Mouse (Mus musculus) testis, postnatal 14 days (tissue): ENCODE results near the gene Gpr31b.
"Not testable (repeated sequence)": the region's sequence is repeated elsewhere in the genome, so short reads cannot be mapped to it uniquely, and the experiment has no call there.

ENCODE experiments used
- DNase-seq: peaks from one replicate; pipeline ENCODE4 v3.0.0; 2021; ENCODE audit warnings: low spot score

The Gpr31b gene

DNA sequence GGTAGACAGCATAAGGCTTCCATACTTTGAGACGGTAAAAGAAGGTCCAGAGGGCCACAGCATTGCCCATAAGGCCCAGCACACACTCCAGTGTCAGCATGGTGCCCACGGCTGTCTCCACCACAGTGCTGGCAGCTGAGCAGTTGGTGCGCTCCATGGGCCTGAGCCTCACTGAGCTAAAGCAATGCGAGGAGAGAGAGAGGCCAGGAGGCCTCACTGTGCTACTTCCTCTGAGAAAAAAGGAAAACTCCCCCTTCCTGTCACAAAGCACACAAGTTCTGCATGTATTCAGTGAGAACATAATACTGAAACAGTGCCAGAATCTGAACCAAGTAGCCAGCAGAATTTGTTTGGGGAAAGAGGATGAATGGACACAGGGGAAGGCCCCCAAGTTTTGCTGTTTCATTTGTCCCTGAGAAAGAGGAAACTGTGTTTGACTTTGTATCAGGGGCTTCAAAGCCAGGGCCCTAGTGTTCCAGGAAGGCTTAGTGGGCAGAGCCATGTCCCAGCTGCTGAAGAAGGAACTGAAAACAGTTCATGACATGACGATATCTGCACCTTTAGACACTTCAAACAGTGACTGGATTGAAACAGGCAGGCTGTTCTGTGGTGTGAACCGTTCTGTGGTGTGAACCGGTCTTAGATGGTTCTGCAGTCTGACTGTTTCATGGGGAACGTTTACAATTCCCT lies at the start of gene Gpr31b:
Gpr31b (minus strand) TSS at position 173 of the 690 bp plus-strand sequence.
- DNase-seq: not testable (repeated sequence)

DNA sequence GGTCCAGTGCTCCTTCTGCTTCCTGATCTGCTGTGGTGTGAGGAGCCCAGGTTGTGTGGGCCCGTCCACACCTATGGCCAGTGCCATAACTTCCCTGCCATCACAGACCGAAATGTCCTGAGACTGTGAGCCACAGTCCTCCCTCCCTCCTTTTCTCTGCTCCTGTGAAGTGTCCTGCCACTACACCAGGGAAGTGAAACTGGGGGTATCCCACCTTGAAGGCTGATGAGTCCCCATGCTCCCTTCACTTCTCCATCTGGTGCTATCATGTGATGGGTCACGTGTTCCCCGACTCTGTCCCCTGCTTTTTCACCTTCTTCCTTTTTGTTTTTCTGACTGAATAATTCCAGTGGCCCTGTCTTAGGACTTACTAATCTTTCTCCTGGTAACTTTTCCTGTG lies 40.9 kb upstream of the Gpr31b start:
- DNase-seq: not testable (repeated sequence)

DNA sequence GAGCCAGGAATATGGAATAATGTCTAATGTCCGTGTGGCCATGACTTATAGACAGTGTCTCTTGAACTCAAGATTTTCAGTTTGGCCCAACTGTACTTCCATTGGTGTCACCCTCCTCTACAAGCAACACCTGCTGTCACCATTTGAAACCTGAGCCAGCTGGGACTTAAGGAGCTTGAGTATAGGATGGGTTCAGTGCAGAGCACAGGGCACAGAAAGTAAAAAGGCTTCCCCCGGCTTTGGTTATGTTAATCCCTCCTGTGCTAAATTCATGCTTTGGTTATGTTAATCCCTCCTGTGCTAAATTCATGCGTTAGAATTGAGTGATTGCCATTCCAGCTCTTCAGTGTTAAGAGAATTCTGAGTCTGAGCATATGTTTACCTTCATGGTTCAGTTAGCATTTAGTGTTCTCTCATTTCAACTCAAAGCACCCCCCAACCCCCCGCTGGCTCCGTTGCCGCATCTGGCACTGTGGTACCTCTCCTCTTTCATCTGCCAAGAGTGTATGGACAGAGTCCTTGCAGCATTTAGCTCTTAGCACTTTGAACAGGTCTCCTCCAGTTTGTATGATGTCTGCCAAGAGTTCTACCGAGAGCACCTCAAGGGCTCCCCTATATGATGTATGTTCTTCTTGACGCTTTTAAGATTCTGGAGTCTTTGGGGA lies 40.1 kb upstream of the Gpr31b start:
- DNase-seq: not testable (repeated sequence)

DNA sequence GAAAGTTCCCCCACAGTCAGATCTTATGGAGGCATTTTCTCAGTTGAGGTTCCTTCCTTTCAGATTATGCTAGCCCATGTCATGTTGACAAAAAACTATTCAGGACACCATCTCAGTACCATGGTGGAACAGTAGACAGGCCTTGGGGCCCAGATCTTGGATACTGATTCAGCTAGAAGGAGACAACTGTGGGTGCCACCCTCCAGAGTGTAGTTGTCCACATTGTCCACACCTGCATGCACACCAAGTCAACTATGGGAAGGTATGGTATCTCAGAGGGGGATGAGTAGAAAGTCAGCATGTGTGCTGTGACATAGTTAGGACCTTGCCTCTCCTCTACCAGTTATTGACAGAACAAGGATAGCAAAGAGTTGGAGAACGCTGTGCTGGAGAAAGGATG lies 39.4 kb upstream of the Gpr31b start:
- DNase-seq: not testable (repeated sequence)

DNA sequence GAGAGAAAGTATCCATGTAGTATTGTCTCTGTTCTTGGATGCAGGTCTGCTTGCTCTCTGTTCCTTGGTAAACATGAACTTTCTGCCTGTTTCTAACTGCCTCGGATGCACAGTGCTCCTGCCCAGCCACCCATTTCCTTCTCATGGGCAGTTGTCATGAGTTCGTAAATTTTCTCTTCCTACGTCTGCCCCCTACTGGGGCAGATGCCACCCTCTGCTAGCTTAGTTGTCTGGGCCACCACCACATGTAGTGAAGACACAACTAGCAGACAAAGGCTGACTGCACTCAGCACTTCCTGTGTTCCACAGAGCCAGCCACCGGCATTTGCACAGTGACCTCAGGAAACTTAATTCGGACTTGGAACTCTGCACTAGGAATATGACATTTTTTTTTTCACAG lies 17.1 kb upstream of the Gpr31b start:
- not testable (repeated sequence) for DNase-seq

DNA sequence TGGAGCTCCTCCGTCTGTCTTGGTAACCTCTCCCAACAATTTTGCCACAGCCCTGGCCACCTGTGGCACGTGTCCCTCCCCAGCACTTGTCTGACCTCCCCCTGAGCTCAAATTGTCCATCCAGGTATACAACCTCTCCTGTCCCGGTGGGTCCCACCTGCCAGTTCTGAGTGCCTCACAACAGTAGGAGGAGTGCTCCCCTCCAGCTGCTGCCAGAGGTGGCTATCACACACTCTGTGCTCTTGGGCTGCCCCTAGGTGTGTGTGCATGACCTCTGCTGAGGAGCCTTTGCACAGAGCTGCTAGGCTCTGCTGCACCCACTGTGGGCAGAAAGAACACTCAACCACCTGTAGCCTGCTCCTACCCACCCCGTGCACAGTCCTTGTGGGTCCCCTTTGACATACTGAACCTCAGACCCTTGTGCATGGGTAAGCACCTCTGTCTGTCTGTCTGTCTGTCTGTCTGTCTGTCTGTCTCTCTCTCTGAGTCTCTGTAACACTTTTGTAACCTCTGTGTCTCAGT lies 15.8 kb upstream of the Gpr31b start:
- not testable (repeated sequence) for DNase-seq

DNA sequence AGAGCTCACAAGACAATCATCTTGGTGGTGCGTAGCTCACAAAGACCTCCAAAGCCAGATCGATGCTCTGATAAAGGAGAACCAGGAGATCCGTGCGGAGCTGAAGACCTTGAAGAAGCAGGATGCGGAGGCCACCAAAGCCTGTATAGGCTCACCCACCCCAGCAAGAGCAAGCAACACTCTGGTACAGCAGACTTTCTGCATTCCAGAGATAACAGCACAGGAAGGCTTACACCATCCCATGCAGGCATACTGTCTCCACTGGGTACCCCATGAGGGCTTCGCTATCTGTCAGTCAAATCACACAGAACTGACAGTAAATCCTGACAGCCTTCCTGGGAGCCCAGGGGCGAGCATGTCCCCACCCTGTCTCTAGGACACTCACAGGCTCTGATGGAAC lies 10.8 kb upstream of the Gpr31b start:
- DNase-seq: not testable (repeated sequence)

DNA sequence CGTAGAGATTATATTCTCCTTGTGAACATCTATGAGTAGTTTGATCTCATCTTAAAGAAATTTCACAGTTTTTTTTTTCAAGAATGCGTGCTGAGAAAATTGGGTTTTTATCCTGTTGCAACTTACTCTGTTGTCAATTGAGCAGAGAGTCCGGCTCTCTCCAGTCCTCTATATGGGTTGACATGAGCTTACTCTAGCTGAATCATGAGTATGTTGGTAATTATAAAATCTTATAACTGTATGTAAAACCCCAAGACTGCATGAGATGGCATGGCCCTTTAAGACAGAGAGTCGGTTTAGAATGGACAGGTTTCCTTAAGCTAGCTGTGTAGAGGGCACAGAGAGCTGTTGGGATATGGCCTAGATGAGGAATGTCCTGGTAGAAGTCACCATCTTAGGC lies 8.7 kb upstream of the Gpr31b start, which contains the start of gene Tcp10b:
Tcp10b (plus strand) TSS at position 301 of the 400 bp plus-strand sequence.
- not testable (repeated sequence) for DNase-seq

DNA sequence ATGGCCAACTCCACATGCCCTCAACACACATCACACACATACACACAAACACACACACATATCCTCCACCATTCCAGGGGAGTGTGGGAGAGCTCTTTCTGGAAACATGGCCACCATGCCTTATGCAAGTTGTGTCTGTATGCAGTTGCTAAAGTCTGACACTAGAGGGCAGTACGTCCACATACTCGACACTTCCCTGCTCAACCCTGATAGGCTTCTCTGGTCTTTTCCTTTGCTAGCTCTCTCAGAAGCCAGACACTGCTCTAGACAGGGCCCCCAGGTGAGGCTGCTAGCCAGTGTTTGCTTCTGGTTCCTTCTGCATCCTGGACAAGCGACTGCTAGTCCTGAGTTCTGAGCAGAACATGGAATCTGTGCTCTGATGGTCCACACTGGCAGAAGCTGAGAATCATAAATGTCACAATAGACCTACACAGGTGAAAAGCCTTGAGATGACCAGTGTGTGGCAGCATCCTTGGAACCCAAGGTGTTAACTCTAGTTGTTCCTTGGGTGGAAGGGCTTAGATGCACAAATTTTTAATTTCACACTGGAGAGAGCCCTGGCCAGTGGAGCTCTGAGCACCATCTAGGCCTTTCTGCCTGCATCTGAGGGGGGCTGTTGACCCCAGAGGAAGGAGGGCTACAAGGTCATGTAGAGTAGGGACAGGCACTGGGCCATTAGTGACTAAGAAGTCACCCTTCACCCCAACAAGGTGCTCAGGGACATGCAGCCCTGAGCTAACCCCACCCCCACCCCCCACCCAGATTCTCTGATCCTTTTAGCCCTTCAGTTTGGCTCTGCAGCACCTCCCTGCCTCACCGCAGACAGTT lies 8.0 kb downstream of the Gpr31b start:
- DNase-seq: peak; percentile 16

DNA sequence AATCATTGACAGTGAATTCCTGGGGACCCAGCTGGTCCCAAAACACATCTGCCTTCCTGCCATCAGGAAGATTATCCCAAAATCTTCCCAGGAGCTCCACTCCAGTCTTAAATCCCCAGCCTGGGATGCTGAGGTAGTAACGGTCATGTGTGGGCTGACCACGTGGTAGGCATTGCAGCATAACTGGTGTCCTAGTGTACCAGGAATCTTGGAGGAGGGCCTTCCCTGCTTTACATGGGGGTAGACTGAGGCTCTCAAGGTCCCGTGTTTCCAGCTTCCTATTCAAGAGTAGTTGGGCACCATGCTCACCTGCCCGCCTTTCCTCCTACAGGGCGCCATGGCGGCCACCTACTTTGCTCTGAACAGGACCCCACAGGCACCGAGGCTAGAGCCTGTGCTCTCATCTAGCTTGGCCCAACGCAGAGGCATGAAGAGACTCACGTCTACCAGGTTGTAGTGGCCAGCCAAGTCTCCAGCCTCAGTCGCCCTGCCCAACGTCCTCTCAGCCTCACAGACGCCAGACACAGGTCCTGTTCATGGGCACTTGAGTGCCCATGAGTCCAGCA lies 15.4 kb downstream of the Gpr31b start:
- not testable (repeated sequence) for DNase-seq

DNA sequence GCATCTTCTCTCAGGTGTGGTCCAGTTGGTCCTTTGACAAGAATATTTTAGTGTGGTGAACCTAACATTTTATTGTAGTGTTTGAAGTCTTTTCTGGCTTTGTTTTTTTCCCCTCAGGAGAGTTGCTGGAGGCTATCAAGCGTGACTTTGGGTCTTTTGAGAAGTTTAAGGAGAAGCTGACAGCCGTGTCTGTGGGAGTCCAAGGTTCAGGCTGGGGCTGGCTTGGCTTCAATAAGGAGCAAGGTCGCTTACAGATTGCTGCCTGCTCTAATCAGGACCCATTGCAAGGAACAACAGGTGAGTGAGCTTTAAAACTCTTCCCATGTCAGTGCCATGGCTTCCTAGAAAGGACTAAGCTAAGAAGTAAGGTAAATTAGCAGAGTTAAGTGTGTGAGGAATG lies 38.8 kb downstream of the Gpr31b start:
- no peak for DNase-seq

DNA sequence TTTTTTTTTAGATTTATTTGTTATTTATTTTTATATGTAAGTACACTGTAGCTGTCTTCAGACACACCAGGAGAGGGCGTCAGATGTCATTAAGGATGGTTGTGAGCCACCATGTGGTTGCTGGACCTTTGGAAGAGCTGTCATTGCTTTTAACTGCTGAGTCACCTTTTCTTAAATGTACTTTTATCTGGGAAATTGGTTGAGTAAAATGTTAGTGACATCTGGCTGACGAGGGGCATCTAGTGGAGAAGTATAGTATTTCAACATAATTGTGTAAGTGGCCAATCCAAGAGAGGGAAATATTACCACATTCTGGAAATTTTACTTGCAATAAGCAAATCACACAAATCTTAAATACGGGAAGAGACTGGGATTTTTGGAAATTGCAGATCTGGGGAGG lies 42.2 kb downstream of the Gpr31b start:
- no peak for DNase-seq

DNA sequence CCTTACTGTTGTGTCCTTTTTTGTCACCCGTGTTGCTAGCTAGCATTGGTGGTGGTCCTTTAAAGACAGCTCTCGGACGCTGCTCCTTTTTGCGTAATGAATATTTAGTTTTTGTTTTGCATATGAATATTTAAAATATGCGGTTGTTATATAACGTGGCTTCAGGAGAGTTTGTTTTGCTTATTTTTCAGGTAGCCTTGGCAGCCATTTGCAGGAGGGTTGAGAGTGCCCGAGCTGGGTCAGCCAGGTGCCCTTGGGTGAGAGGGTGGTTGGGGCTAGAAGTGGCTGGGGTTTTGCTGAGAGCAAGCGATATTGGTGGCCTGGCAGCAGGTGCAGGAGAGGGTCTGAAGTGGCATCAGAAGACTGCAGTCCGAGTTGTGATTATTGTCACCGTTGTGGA lies 43.6 kb downstream of the Gpr31b start:
- DNase-seq: no peak

DNA sequence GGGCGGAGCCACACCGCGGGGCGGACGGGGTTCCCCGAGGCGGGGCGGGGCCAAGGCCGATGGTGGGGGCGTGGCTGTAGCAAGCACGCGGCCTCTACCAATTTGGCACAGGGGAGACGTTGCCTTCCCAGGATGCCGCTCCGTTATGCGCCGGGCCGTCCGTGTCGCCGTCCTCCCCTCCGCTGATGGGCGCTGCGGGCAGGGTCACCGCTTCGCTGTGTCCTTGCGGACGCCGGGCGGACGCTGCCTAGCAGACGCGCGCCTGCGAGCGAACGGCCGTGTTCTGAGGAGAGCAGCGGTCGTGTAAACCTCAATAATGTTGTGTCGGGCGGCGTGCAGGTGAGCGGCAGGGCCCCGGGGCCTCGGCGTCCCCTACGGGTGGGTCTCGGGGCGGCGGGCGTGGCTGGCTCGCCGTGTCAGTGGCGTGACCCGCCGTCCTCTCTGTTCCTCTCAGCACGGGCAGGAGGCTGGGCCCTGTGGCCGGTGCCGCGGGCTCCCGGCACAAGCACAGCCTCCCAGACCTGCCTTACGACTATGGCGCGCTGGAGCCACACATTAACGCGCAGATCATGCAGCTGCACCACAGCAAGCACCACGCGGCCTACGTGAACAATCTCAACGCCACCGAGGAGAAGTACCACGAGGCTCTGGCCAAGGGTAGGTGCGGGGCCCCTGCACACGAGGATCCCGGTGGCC lies 44.2 kb downstream of the Gpr31b start:
- DNase-seq: peak; percentile 98

DNA sequence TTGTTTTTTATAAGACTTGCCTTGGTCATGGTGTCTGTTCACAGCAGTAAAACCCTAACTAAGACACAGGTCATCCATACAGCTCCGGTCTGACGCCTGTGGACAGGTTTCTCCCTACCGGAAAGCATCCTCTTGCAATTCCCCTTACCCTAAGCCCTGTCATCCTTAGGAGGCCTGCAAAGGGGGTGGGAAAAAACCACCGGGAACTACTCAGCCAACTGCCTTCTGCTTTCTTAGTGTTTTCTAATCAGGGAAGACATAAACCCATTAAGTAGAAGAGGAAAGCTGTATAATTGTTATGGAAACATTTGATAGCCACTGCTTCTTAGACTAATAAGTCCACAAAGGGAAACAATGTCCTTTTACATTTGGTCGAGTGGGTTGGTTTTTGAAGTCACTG lies 45.1 kb downstream of the Gpr31b start:
- DNase-seq: no peak

DNA sequence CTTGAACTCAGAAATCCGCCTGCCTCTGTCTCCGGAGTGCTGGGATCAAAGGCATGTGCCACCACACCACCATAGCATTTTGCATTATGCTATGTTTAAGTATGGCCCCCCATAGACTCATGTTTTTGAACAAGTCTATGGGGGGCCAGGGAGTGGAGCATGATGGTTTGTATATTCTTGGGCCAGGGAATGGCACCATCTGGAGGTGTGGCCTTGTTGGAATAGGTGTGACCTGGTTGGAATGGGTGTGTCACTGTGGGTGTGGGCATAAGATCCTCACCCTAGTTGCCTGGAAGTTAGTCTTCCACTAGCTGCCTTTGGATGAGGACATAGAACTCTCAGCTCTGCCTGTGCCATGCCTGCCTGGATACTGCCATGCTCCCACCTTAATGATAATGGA lies 45.5 kb downstream of the Gpr31b start, which contains the start of gene Sod2:
Sod2 (plus strand) TSS at position 301 of the 400 bp plus-strand sequence.
- DNase-seq: not testable (repeated sequence)

DNA sequence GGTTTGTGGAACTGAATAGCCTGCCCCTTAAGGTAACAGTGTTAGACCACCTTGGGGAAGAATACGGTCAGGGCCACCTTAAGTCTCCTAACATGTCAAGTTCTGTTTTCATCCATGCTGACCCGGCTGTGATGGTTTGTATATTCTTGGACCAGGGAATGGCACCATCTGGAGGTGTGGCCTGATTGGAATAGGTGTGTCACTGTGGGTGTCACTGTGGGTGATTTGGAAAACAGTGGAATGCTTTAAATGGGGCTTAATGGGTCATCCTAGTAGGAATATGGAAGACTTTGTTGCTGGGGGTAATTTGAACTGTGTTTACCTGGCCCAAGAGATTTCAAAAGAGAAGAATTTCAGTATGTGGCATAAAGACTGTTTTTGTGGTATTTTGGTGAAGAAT lies 47.7 kb downstream of the Gpr31b start:
- DNase-seq: not testable (repeated sequence)

DNA sequence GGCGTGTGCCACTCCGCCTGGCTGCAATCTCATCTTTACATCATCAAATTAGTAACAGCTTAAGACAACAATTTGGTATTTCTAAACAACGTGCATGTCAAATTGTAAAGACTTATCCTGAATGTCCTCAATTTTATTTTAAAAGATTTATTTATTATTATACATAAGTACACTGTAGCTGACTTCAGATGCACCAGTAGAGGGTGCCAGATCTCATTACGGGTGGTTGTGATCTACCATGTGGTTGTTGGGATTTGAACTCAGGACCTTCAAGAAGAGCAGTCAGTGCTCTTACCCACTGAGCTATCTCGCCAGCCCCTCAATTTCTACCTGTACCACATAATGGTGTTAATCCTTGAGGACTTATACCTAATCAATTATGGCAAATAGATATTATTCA lies 49.9 kb downstream of the Gpr31b start:
- DNase-seq: not testable (repeated sequence)
